Mouse (Mus musculus) myocyte (in vitro differentiated cells): ENCODE data around the gene Cd72. TPM values are rescaled to one million over a fixed set of nuclear protein-coding genes. Genes with fewer than 3 reads are reported as not detected.

Experiments
- H3K27me3 ChIP-seq: one replicate; pipeline ENCODE4 v1.6.1; 2011; ENCODE audit not compliant: control insufficient read depth, insufficient read depth, insufficient read length
- H3K36me3 ChIP-seq: one replicate; pipeline ENCODE4 v1.6.1; 2011; ENCODE audit not compliant: control insufficient read depth, insufficient read depth
- H3K4me2 ChIP-seq: one replicate; pipeline ENCODE4 v1.6.1; 2011; ENCODE audit warnings: low read depth, control low read depth
- H3K4me3 ChIP-seq: one replicate; pipeline ENCODE4 v1.5.1; 2011; ENCODE audit warnings: mild to moderate bottlenecking, control low read depth, moderate library complexity
- H3K79me2 ChIP-seq: one replicate; pipeline ENCODE4 v1.6.1; 2011; ENCODE audit not compliant: control insufficient read depth, insufficient read depth
- H3ac ChIP-seq: one replicate; pipeline ENCODE4 v1.6.1; 2011; ENCODE audit not compliant: control insufficient read depth, insufficient read length
- CEBPB ChIP-seq: IDR thresholded peaks from 2 replicates; pipeline ENCODE4 v1.6.1; 2011; ENCODE audit warnings: mild to moderate bottlenecking, moderate library complexity; ENCODE audit not compliant: poor library complexity, insufficient read depth, severe bottlenecking
- E2F4 ChIP-seq: IDR thresholded peaks from one replicate; pipeline ENCODE4 v1.6.1; 2011; ENCODE audit warnings: mild to moderate bottlenecking, control low read depth, moderate library complexity; ENCODE audit not compliant: insufficient read depth
- MAX ChIP-seq: IDR thresholded peaks from one replicate; pipeline ENCODE4 v1.6.1; 2011; ENCODE audit warnings: low read depth, mild to moderate bottlenecking, control low read depth
- MYOD1 ChIP-seq, 3 experiments: IDR thresholded peaks; one replicate each; pipeline ENCODE4 v1.6.1; 2011; ENCODE audit warnings: control low read depth in 2 of 3, low read depth in 2 of 3, mild to moderate bottlenecking in 2 of 3, moderate library complexity in 1 of 3; ENCODE audit not compliant: insufficient read length in 2 of 3, control insufficient read depth in 1 of 3
- MYOG ChIP-seq, 3 experiments: IDR thresholded peaks; one replicate each; pipeline ENCODE4 v1.6.1; 2011; ENCODE audit warnings: control low read depth in 2 of 3, low read depth in 2 of 3, mild to moderate bottlenecking in 2 of 3; ENCODE audit not compliant: insufficient read length in 2 of 3, control insufficient read depth in 1 of 3, insufficient read depth in 1 of 3
- POLR2A ChIP-seq: IDR thresholded peaks from one replicate; pipeline ENCODE4 v1.6.1; 2011; ENCODE audit warnings: low read depth, mild to moderate bottlenecking, control low read depth, moderate library complexity; ENCODE audit not compliant: insufficient read length
- POLR2AphosphoS2 ChIP-seq: IDR thresholded peaks from one replicate; pipeline ENCODE4 v1.6.1; 2011; ENCODE audit warnings: low read depth, control low read depth; ENCODE audit not compliant: insufficient read length
- REST ChIP-seq: IDR thresholded peaks from one replicate; pipeline ENCODE4 v1.6.1; 2011; ENCODE audit warnings: mild to moderate bottlenecking, control low read depth, moderate library complexity; ENCODE audit not compliant: insufficient read depth, insufficient read length
- SRF ChIP-seq: IDR thresholded peaks from one replicate; pipeline ENCODE4 v1.6.1; 2011; ENCODE audit warnings: low read depth; ENCODE audit not compliant: control insufficient read depth, insufficient read length
- TCF12 ChIP-seq: IDR thresholded peaks from one replicate; pipeline ENCODE4 v1.6.1; 2011; ENCODE audit warnings: mild to moderate bottlenecking, control low read depth; ENCODE audit not compliant: poor library complexity, insufficient read depth, severe bottlenecking
- TCF3 ChIP-seq: IDR thresholded peaks from one replicate; pipeline ENCODE4 v1.6.1; 2011; ENCODE audit warnings: low read depth, control low read depth; ENCODE audit not compliant: insufficient read length
- USF1 ChIP-seq: IDR thresholded peaks from one replicate; pipeline ENCODE4 v1.6.1; 2011; ENCODE audit warnings: low read depth, mild to moderate bottlenecking, control low read depth, moderate library complexity
- polyA plus RNA-seq: library from polyadenylated mRNA; unstranded; fragments of >200 nt; fragmentation: generic; extraction: Trizol; gene quantifications from one replicate; pipeline ENCODE4 v1.2.1, GENCODE M21; 2012; ENCODE audit warnings: missing spikeins

The Cd72 gene
- polyA plus RNA-seq, 1 experiment: 0.74 TPM

GRCm38 (mm10) chr4:43457124-43457523 lies 2.7 kb upstream of the Cd72 start:
- H3K36me3 ChIP-seq: no peaks in the 10 kb centered on the region
- H3K4me3 ChIP-seq: no peak overlapping the region
- no peak overlapping the region for H3ac ChIP-seq
- TF ChIP-seq MYOD1 (IDR thresholded peaks at IDR 0.05; ENCODE audit: control insufficient read depth in 1 of 3, insufficient read length in 2 of 3, low read depth in 2 of 3) (peak in 2 of 3 experiments; percentile 48 to 90), MYOG (IDR thresholded peaks at IDR 0.05; ENCODE audit: control insufficient read depth in 1 of 3, insufficient read depth in 1 of 3, insufficient read length in 2 of 3, low read depth in 2 of 3) (peak in 1 of 3 experiments; percentile 86), E2F4 (no peak)
- H3K79me2 ChIP-seq: no peaks in the 10 kb centered on the region
- H3K27me3 ChIP-seq: no peaks in the 10 kb centered on the region
- no peak overlapping the region for H3K4me2 ChIP-seq

- no peak overlapping the region for H3ac ChIP-seq
- no peaks in the 10 kb centered on the region for H3K36me3 ChIP-seq
- no peaks in the 10 kb centered on the region for H3K27me3 ChIP-seq
- no peak for TF ChIP-seq REST
- TF ChIP-seq TCF3: no peak
- no peak for TF ChIP-seq USF1
- TF ChIP-seq TCF12: no peak
- TF ChIP-seq CEBPB: no peak
- no peak for TF ChIP-seq E2F4
- TF ChIP-seq POLR2AphosphoS2: no peak
- TF ChIP-seq MYOG (IDR thresholded peaks at IDR 0.05; ENCODE audit: control insufficient read depth in 1 of 3, insufficient read depth in 1 of 3, insufficient read length in 2 of 3, low read depth in 2 of 3): no peak
- no peak for TF ChIP-seq POLR2A
- TF ChIP-seq MAX: no peak
- TF ChIP-seq MYOD1 (IDR thresholded peaks at IDR 0.05; ENCODE audit: control insufficient read depth in 1 of 3, insufficient read length in 2 of 3, low read depth in 2 of 3): no peak
- no peak for TF ChIP-seq SRF
- H3K79me2 ChIP-seq: no peaks in the 10 kb centered on the region
- H3K4me3 ChIP-seq: no peak overlapping the region
- no peak overlapping the region for H3K4me2 ChIP-seq
Observed at GRCm38 (mm10) chr4:43456470-43456869, 2.0 kb upstream of the Cd72 start.

GRCm38 (mm10) chr4:43453413-43453812 lies 1.0 kb downstream of the Cd72 start:
- Histone ChIP-seq H3K36me3 (no peaks in the 10 kb centered on the region), H3K4me3 (no peak overlapping the region), H3ac (no peak overlapping the region), H3K4me2 (peak overlapping the region; percentile 57), H3K79me2 (no peaks in the 10 kb centered on the region), H3K27me3 (no peaks in the 10 kb centered on the region)
- TF ChIP-seq MYOG (IDR thresholded peaks at IDR 0.05; ENCODE audit: control insufficient read depth in 1 of 3, insufficient read depth in 1 of 3, insufficient read length in 2 of 3, low read depth in 2 of 3) (peak in 1 of 3 experiments; percentile 31), CEBPB (no peak), MAX (no peak), TCF3 (no peak), POLR2AphosphoS2 (no peak), MYOD1 (IDR thresholded peaks at IDR 0.05; ENCODE audit: control insufficient read depth in 1 of 3, insufficient read length in 2 of 3, low read depth in 2 of 3) (no peak), TCF12 (no peak)

DNA sequence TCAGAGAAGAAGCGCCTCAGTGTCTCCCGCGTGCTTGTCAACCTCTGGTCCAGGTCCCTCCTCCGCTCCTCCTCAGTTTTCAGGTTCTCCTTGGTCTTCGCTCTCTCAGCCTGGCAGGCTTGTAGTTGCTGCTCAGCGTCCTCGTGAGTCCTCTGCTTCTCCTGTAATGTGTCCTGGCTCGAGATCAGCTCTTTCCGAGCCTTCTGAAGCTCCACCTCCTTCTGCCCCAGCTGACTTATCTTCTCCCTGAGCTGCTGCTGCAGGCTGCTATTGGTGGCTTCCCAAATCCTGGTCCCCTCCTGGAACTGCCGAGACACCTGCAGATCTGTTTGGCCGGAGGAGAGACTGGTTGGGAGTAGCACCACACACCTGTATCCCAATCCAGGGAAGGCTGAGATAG lies 2.1 kb downstream of the Cd72 start:
- no peak for TF ChIP-seq POLR2A
- H3K4me2 ChIP-seq: no peak overlapping the region

DNA sequence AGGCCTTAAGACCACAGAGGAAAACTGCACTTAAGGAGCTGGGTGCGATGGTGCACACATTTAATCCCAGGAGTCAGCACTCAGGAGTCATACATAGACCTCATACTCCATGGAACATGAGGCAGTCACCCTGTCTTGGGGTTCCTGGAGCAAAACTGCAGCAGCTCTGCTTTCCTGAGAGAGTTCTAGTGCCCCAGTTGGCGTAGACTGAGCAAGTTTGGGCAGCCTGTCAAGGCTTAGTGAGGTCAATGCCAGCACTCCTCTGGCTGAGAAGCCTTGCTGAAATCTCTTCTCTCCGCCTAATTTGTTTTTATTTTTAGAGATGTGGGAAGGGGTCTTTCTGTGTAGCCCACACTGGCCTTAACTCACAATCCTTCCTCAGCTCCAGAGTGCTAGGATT lies 5.9 kb downstream of the Cd72 start:
- Histone ChIP-seq H3K36me3 (no peaks in the 10 kb centered on the region), H3K79me2 (no peaks in the 10 kb centered on the region), H3K4me2 (no peak overlapping the region), H3ac (no peak overlapping the region), H3K4me3 (no peak overlapping the region), H3K27me3 (no peaks in the 10 kb centered on the region)
- TF ChIP-seq E2F4: no peak
- no peak for TF ChIP-seq SRF
- no peak for TF ChIP-seq TCF12
- no peak for TF ChIP-seq TCF3
- no peak for TF ChIP-seq REST
- no peak for TF ChIP-seq MYOD1 (IDR thresholded peaks at IDR 0.05; ENCODE audit: control insufficient read depth in 1 of 3, insufficient read length in 2 of 3, low read depth in 2 of 3)
- no peak for TF ChIP-seq MAX
- no peak for TF ChIP-seq CEBPB
- TF ChIP-seq POLR2A: no peak

More for the DNA sequence above, 2.1 kb downstream of the Cd72 start:
- Histone ChIP-seq H3K36me3 (no peaks in the 10 kb centered on the region), H3K27me3 (no peaks in the 10 kb centered on the region), H3K79me2 (no peaks in the 10 kb centered on the region), H3ac (no peak overlapping the region), H3K4me3 (no peak overlapping the region)

- Histone ChIP-seq H3K27me3 (no peaks in the 10 kb centered on the region), H3K4me2 (peak overlapping the region; percentile 76), H3K79me2 (no peaks in the 10 kb centered on the region), H3K36me3 (no peaks in the 10 kb centered on the region), H3K4me3 (peak overlapping the region; percentile 3), H3ac (no peak overlapping the region)
- TF ChIP-seq TCF12: peak; percentile 56
- no peak for TF ChIP-seq MAX
- no peak for TF ChIP-seq REST
- TF ChIP-seq MYOD1 (IDR thresholded peaks at IDR 0.05; ENCODE audit: control insufficient read depth in 1 of 3, insufficient read length in 2 of 3, low read depth in 2 of 3): peak in 2 of 3 experiments; percentile 98 to 99
- peak; percentile 94 for TF ChIP-seq TCF3
- no peak for TF ChIP-seq CEBPB
- peak; percentile 31 for TF ChIP-seq POLR2A
- peak; percentile 55 for TF ChIP-seq SRF
- no peak for TF ChIP-seq POLR2AphosphoS2
- TF ChIP-seq E2F4: peak; percentile 13
- no peak for TF ChIP-seq USF1
- peak; percentile 91 to 99 (median 99) for TF ChIP-seq MYOG (IDR thresholded peaks at IDR 0.05; ENCODE audit: control insufficient read depth in 1 of 3, insufficient read depth in 1 of 3, insufficient read length in 2 of 3, low read depth in 2 of 3)
Observed at GRCm38 (mm10) chr4:43447251-43447650, 7.2 kb downstream of the Cd72 start.
